Mouse (Mus musculus) CD8-positive naive resting alpha-beta T cell, adult 57 days (primary cell): Measurements from ENCODE around the gene Ccdc32. TPM values are rescaled to one million over a fixed set of nuclear protein-coding genes. Genes with fewer than 3 reads are reported as not detected.

Experiments used
- total RNA-seq: library from RNA; stranded (reverse); gene quantifications from one replicate; pipeline ENCODE4 v1.2.4, GENCODE M21; 2023

Gene Ccdc32
- total RNA-seq, result 14.9 TPM

GRCm38 (mm10) chr2:119028941-119029551 is at the start of gene Ccdc32:
Ccdc32 (minus strand) TSS chr2:119029393.

GRCm38 (mm10) chr2:119046649-119047611 is 17.7 kb upstream of the Ccdc32 start, which contains the start of gene Knl1:
Knl1 (plus strand) TSS chr2:119047119.

GRCm38 (mm10) chr2:119034656-119035396 is 5.6 kb upstream of the Ccdc32 start, which contains the start of gene Rpusd2:
Rpusd2 (plus strand) TSS chr2:119034790.

Other genes with a start within 250 kb of the Ccdc32 start
- gene Disp2, start 249.7 kb downstream of the Ccdc32 start, total RNA-seq, result not detected
- 9.4 TPM for gene Knstrn, start 215.4 kb downstream of the Ccdc32 start, total RNA-seq
- 80.7 TPM for gene Ivd, start 167.4 kb downstream of the Ccdc32 start, total RNA-seq
- 41.1 TPM for gene Bahd1, start 129.0 kb downstream of the Ccdc32 start, total RNA-seq
- 2.6 TPM for gene Chst14, start 102.9 kb downstream of the Ccdc32 start, total RNA-seq
- 13.6 TPM for gene Rpusd2, start 5.4 kb upstream of the Ccdc32 start, total RNA-seq
- gene Knl1, start 17.7 kb upstream of the Ccdc32 start, total RNA-seq, result 0.92 TPM
- gene Rad51, start 83.4 kb upstream of the Ccdc32 start, total RNA-seq, result 0.86 TPM
- 30.6 TPM for gene Rmdn3, start 127.6 kb upstream of the Ccdc32 start, total RNA-seq
- not detected for gene Gchfr, start 138.4 kb upstream of the Ccdc32 start, total RNA-seq
- 0.77 TPM for gene Gm14137, start 145.1 kb upstream of the Ccdc32 start, total RNA-seq
- gene Zfyve19, start 179.2 kb upstream of the Ccdc32 start, total RNA-seq, result 39.3 TPM
- 23.2 TPM for gene Dnajc17, start 179.4 kb upstream of the Ccdc32 start, total RNA-seq
- not detected for gene Ppp1r14d, start 200.5 kb upstream of the Ccdc32 start, total RNA-seq
- 0.46 TPM for gene Spint1, start 208.0 kb upstream of the Ccdc32 start, total RNA-seq
- gene Rhov, start 241.9 kb upstream of the Ccdc32 start, total RNA-seq, result not detected